Mouse (Mus musculus) heart, postnatal 4 days (tissue): ENCODE data around the gene Ass1. TPM values are rescaled to one million over a fixed set of nuclear protein-coding genes. Genes with fewer than 3 reads are reported as not detected.

Source experiments
- DNase-seq: peaks from one replicate; pipeline ENCODE4 v3.0.0; 2021
- total RNA-seq, 2 experiments: library from RNA; stranded (reverse); gene quantifications; 2 replicates each; pipeline ENCODE4 v1.2.3; 2021

Ass1 gene
- total RNA-seq, 2 experiments from 2014 or later = 4.9 to 6.6 TPM

GRCm38 (mm10) chr2:31458989-31459936, 10.7 kb upstream of the Ass1 start:
- no peak for DNase-seq

GRCm38 (mm10) chr2:31460025-31460571, 9.9 kb upstream of the Ass1 start:
- DNase-seq = peak; percentile 69

GRCm38 (mm10) chr2:31460920-31461319, 9.1 kb upstream of the Ass1 start:
- no peak for DNase-seq

GRCm38 (mm10) chr2:31462051-31462450, 8.0 kb upstream of the Ass1 start:
- DNase-seq = no peak

- DNase-seq = no peak
Observed at GRCm38 (mm10) chr2:31463253-31463652, 6.8 kb upstream of the Ass1 start.

GRCm38 (mm10) chr2:31463696-31464528, 6.1 kb upstream of the Ass1 start:
- no peak for DNase-seq

GRCm38 (mm10) chr2:31464529-31464910, 5.5 kb upstream of the Ass1 start:
- DNase-seq = no peak

- no peak for DNase-seq
Observed at GRCm38 (mm10) chr2:31467457-31467856, 2.5 kb upstream of the Ass1 start.

- DNase-seq = no peak
Observed at GRCm38 (mm10) chr2:31468857-31469256, 1.1 kb upstream of the Ass1 start.

GRCm38 (mm10) chr2:31469480-31469879, 527 bp upstream of the Ass1 start:
- no peak for DNase-seq

GRCm38 (mm10) chr2:31470683-31471385, 827 bp downstream of the Ass1 start:
- peak; percentile 33 for DNase-seq

GRCm38 (mm10) chr2:31471611-31472010, 1.6 kb downstream of the Ass1 start:
- DNase-seq = no peak

- DNase-seq = peak; percentile 73
Observed at GRCm38 (mm10) chr2:31472406-31473065, 2.5 kb downstream of the Ass1 start.

GRCm38 (mm10) chr2:31473941-31474340, 3.9 kb downstream of the Ass1 start:
- DNase-seq = no peak

- DNase-seq = no peak
Observed at GRCm38 (mm10) chr2:31474686-31475085, 4.7 kb downstream of the Ass1 start.

- DNase-seq = no peak
Observed at GRCm38 (mm10) chr2:31476107-31476820, 6.3 kb downstream of the Ass1 start.

GRCm38 (mm10) chr2:31477234-31478161, 7.5 kb downstream of the Ass1 start:
- no peak for DNase-seq

- peak; percentile 91 for DNase-seq
Observed at GRCm38 (mm10) chr2:31482914-31483575, 13.0 kb downstream of the Ass1 start.

GRCm38 (mm10) chr2:31484187-31484586, 14.2 kb downstream of the Ass1 start:
- DNase-seq = peak; percentile 87
